Mouse (Mus musculus) heart, embryonic 13.5 days (tissue): ENCODE results near the gene Snta1. TPM values are rescaled to one million over a fixed set of nuclear protein-coding genes. Genes with fewer than 3 reads are reported as not detected.

Experiments used
- ATAC-seq: fragments of 200-750 bp; cut with Nextera tagmentation; 2 replicates; pipeline ENCODE4 v1.8.0; 2017; ENCODE audit warnings: moderate TSS enrichment; ENCODE audit not compliant: insufficient number of reproducible peaks, low FRiP score, low TSS enrichment; ENCODE audit errors: extremely low read depth
- H3K27ac ChIP-seq: fragments of 300-500 bp; sonication (generic); replicated peaks from 2 replicates; pipeline ENCODE4 v1.5.1; 2015; ENCODE audit warnings: moderate library complexity, mild to moderate bottlenecking, inconsistent platforms
- H3K27me3 ChIP-seq: fragments of 300-500 bp; sonication (generic); replicated peaks from 2 replicates; pipeline ENCODE4 v1.6.1; 2015; ENCODE audit warnings: mild to moderate bottlenecking, inconsistent platforms
- H3K36me3 ChIP-seq: fragments of 300-500 bp; sonication (generic); 2 replicates; pipeline ENCODE4 v1.6.1; 2015; ENCODE audit warnings: mild to moderate bottlenecking, inconsistent platforms
- H3K4me1 ChIP-seq: fragments of 300-500 bp; sonication (generic); 2 replicates; pipeline ENCODE4 v1.6.1; 2015; ENCODE audit warnings: inconsistent platforms
- H3K4me2 ChIP-seq: fragments of 300-500 bp; sonication (generic); 2 replicates; pipeline ENCODE4 v1.6.1; 2015; ENCODE audit warnings: inconsistent platforms, mild to moderate bottlenecking, moderate library complexity
- H3K4me3 ChIP-seq: fragments of 300-500 bp; sonication (generic); 2 replicates; pipeline ENCODE4 v1.5.1; 2015; ENCODE audit warnings: moderate library complexity, mild to moderate bottlenecking, inconsistent platforms
- H3K9ac ChIP-seq: fragments of 300-500 bp; sonication (generic); 2 replicates; pipeline ENCODE4 v1.6.1; 2015; ENCODE audit warnings: inconsistent platforms, mild to moderate bottlenecking, moderate library complexity
- H3K9me3 ChIP-seq: fragments of 300-500 bp; sonication (generic); 2 replicates; pipeline ENCODE4 v1.6.1; 2016; ENCODE audit warnings: inconsistent platforms
- WGBS: fragments of 180-500 bp; shearing (Covaris S2); methylation state at CpG from one replicate; pipeline ENCODE4 v1.1.7; 2015; ENCODE audit warnings: mixed read lengths; 5-methylcytosine and 5-hydroxymethylcytosine counted together
- polyA plus RNA-seq: library from polyadenylated mRNA; unstranded; fragments of >200 nt; fragmentation: Nextera tagmentation; extraction: Ambion mirVana; gene quantifications from 2 replicates; pipeline ENCODE4 v1.2.1, GENCODE M21; 2015

Snta1 gene
- polyA plus RNA-seq, 1 experiment from 2014 or later: 38.0 TPM

DNA sequence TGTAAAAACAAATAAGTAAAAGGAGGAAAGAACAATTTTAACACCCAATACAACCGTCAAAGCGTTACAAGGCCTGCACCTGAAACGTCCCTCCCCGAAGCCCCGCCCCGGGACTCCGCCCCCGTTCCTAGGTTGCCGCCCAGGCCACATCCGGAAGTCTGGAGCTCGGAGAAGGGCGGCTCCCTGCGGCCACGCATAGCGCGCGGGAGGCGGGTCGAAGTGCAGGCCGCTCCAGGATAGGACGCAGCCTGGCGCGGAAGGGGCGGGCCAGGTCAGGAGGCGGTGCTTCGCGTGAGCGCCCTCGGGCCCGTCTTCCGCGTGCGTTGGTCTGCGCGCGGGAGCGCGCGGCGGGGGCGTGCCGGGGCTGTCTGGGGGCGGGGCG, 28.2 kb upstream of the Snta1 start:
- ATAC-seq: peak; percentile 99
- WGBS: under 1% methylated on average over 44 of the region's 44 CpGs
- H3K9ac ChIP-seq: peak overlapping the region; percentile 99
- peak overlapping the region; percentile 98 for H3K27ac ChIP-seq
- no peaks in the 10 kb centered on the region for H3K36me3 ChIP-seq
- H3K4me1 ChIP-seq: peaks cover 38% of the 10 kb centered on the region
- H3K27me3 ChIP-seq: no peaks in the 10 kb centered on the region
- H3K4me2 ChIP-seq: peak overlapping the region; percentile 60
- peak overlapping the region; percentile 99 for H3K4me3 ChIP-seq
- no peaks in the 10 kb centered on the region for H3K9me3 ChIP-seq

DNA sequence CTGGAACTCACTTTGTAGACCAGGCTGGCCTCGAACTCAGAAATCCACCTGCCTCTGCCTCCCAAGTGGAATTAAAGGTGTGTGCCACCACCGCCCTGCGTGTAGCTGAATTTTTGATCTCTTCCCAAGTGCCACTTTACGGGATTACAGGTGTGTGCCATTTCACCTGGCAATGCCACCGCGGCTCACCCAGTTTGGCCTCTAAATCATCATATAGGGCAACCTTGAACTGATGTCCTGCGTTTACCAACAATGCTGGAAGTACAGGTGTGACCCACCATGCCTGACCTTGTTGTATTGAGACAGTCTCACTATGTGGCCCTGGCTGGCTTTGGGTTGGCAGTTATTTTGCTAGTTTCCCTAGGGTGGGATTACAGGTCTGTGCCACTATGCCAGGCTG, 26.8 kb upstream of the Snta1 start:
- Histone ChIP-seq H3K27ac (no peak overlapping the region), H3K36me3 (no peaks in the 10 kb centered on the region), H3K4me2 (no peak overlapping the region), H3K4me1 (peaks cover 30% of the 10 kb centered on the region), H3K4me3 (no peak overlapping the region), H3K9ac (no peak overlapping the region), H3K9me3 (no peaks in the 10 kb centered on the region), H3K27me3 (no peaks in the 10 kb centered on the region)
- WGBS: 91% methylated on average over 7 of the region's 7 CpGs
- no peak for ATAC-seq

DNA sequence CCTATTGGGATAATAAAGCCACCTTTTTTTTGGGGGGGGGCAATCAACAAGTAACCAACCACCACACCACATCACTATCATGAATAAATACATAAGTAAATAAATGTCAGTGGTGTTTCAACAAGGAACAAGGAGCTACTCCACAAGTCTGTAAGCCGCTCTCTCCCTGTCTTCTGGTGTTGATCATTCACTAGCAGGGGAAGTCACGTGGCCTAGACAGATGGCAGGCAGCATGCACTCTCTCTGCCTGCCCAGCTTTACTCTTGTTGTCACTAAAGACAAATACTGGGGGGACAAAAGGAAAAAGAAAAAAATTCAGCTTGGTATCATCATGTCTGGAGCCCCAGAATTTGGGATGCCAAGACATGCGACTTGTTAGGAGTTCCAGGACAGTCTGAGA, 25.5 kb upstream of the Snta1 start:
- no peaks in the 10 kb centered on the region for H3K9me3 ChIP-seq
- H3K4me3 ChIP-seq: no peak overlapping the region
- H3K4me2 ChIP-seq: no peak overlapping the region
- peaks cover 7% of the 10 kb centered on the region; the same call in 1 of the 2 replicates for H3K27me3 ChIP-seq
- WGBS: 68% methylated on average over 3 of the region's 3 CpGs
- no peaks in the 10 kb centered on the region for H3K36me3 ChIP-seq
- no peak overlapping the region for H3K27ac ChIP-seq
- no peak overlapping the region for H3K9ac ChIP-seq
- H3K4me1 ChIP-seq: peaks cover 17% of the 10 kb centered on the region
- no peak for ATAC-seq

DNA sequence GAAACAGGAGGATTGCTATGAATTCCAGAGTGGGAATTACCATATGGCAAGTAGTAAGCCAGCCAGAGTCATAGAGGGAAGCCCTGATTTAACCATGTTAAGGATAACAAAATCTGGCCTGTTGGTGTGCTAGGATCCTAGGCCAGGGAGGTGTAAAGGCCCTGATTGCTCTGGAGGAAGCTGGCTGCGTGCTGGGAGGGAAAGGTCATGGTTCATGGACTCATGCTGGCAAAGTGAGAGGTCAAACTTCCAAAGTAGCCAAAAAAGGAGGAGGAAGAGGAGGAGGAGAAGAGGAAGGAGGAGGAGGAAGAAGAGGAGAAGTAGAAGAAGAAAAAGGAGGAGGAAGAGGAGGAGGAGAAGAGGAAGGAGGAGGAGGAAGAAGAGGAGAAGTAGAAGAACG, 24.8 kb upstream of the Snta1 start:
- H3K9me3 ChIP-seq: no peaks in the 10 kb centered on the region
- H3K27ac ChIP-seq: no peak overlapping the region
- peaks cover 12% of the 10 kb centered on the region for H3K27me3 ChIP-seq
- H3K4me1 ChIP-seq: peaks cover 16% of the 10 kb centered on the region
- no peak for ATAC-seq
- no peak overlapping the region for H3K4me3 ChIP-seq
- no peaks in the 10 kb centered on the region for H3K36me3 ChIP-seq
- WGBS: 62% methylated on average over 2 of the region's 2 CpGs
- no peak overlapping the region for H3K4me2 ChIP-seq
- no peak overlapping the region for H3K9ac ChIP-seq

DNA sequence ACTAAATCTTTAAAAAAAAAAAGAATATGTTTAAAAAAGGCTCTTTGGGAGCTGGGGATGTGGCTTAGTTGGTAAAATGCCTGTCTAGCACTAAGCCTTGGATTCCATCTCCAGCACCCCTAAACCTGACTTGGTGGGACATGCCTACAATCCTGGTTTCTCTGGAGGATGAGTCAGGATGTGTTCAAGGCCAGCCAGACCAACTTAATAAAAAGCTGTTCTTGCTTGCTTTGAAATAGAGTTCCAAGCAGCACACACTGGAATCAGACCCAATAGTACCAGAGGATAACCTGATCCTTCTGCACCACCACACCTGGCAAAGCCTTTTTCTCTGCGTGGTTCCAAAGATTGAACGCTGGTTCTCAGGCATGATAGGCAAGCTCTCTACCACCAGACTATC, 22.7 kb upstream of the Snta1 start:
- WGBS: 86% methylated on average over 2 of the region's 2 CpGs
- ATAC-seq: no peak
- H3K36me3 ChIP-seq: no peaks in the 10 kb centered on the region

DNA sequence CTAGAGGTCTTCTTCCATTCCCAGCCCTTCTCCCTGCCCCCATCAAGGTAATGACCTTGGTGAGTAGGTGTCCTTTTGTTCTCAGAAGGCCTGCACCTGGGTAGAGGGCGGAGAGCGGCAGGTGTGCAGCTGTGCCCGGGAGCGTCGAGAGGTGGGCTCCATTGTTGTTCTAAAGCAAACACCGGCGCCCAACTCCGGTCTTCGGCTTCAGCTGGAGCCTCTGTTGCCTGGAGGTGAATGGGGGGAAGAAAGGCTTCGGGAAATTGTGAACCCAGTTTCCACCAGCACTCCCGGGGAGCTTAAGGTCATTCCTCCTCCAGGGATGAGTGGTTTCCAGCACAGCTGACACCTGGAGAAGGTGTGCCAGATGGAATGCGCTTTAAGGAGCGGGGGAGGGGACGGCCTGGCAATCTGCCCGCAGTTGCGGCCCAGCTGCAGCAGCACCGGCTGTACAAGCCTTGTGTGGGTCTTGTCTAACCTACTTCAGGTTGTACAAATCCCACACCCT, 20.0 kb upstream of the Snta1 start:
- peaks cover 24% of the 10 kb centered on the region for H3K4me1 ChIP-seq
- peak overlapping the region; percentile 52 for H3K4me2 ChIP-seq
- peaks cover 3% of the 10 kb centered on the region; the same call in 1 of the 2 replicates for H3K9me3 ChIP-seq
- peak overlapping the region; percentile 55; the same call in 1 of the 2 replicates for H3K9ac ChIP-seq
- WGBS: 17% methylated on average over 17 of the region's 17 CpGs
- no peak for ATAC-seq
- H3K36me3 ChIP-seq: no peaks in the 10 kb centered on the region
- peak overlapping the region; percentile 8 for H3K27ac ChIP-seq
- H3K27me3 ChIP-seq: peaks cover 12% of the 10 kb centered on the region
- no peak overlapping the region for H3K4me3 ChIP-seq

More for the DNA sequence above, 22.7 kb upstream of the Snta1 start:
- H3K4me2 ChIP-seq: no peak overlapping the region
- no peak overlapping the region for H3K4me3 ChIP-seq
- peaks cover 2% of the 10 kb centered on the region; the same call in 1 of the 2 replicates for H3K9me3 ChIP-seq
- H3K27me3 ChIP-seq: peaks cover 12% of the 10 kb centered on the region
- H3K4me1 ChIP-seq: peaks cover 28% of the 10 kb centered on the region
- no peak overlapping the region for H3K27ac ChIP-seq
- H3K9ac ChIP-seq: no peak overlapping the region

DNA sequence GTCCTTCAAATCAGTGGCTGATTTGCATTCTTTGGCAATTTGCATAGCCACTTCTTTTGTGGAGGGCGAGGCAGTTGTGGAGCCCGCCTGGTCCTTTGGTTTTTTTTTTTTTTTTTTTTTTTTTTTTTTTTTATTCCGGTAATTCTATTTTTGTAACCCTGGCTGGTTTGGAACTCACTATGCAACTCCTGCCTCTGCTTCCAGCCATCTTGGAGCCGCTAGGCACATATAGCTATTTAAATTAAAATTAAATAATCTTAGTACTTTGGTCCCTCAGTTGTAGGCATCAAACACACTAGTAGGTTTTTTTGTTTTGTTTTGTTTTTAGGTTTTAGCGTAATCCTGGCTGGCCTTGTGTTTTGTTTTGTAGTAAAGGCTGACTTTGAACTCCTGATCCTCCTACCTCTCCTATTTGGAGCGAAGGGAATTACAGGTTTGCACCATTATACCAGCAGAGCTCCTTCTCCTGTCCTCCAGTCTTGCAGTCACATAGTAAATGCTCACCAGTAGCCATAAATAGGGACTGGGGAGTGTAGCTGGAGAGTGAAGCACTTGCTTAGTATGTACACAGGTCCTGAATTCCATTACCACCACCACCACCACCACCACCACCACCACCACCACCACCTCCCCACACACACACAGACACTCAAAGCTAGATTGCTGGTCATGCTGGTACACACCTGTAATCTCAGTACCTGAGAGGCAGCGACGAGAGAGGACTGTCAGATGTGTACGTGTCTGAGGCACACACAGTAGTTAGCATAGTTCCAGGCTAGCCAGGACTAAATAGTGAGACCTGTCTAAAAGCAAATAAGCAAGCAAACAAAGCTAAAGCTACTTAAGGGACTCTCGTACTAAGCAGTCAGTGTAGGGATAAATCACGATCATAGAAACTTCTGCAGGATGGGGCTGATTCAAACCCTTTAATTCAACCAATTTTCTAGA, 19.3 kb upstream of the Snta1 start:
- H3K36me3 ChIP-seq: no peaks in the 10 kb centered on the region
- H3K4me3 ChIP-seq: peak overlapping the region; percentile 54
- peaks cover 12% of the 10 kb centered on the region for H3K27me3 ChIP-seq
- peak overlapping the region; percentile 76 for H3K4me2 ChIP-seq
- H3K9ac ChIP-seq: peak overlapping the region; percentile 84
- 43% methylated on average over 11 of the region's 11 CpGs for WGBS
- H3K4me1 ChIP-seq: peaks cover 24% of the 10 kb centered on the region
- peak overlapping the region; percentile 63 for H3K27ac ChIP-seq
- peaks cover 3% of the 10 kb centered on the region; the same call in 1 of the 2 replicates for H3K9me3 ChIP-seq
- no peak for ATAC-seq

DNA sequence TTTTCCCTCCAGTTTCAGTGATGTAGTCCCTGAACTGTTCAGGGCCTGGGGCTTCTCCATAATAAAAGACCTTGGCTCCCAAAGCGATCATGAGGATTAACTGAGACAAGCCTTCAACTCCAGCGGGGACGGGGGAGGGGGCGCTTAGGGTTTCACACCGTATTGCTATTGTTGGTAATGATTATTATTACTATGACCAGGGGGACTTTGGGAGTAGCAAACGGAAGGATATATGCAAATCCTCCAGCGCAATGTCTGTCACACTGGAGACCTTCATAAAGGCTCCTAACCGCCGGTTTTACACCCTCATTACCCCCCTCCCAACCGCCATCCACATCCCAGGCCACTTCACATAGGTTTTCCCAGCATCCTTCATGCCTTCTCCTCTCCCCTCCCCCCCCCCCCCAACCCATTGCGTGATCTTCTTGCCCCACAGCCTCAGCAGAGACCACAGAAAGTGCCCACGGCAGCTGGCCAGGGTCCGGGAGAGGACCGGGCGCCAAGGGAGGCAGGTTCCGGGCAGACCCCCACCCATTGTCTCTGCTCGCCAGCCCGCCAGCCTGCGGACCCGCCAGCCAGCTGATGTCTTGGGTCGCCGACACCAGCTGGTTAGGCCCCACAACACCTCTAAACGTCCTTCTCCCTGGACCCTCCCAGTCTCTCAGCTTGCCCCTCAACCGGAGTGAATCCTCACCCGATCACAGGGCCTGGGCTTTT, 18.4 kb upstream of the Snta1 start:
- H3K9ac ChIP-seq: peak overlapping the region; percentile 84
- peaks cover 3% of the 10 kb centered on the region; the same call in 1 of the 2 replicates for H3K9me3 ChIP-seq
- H3K4me3 ChIP-seq: peak overlapping the region; percentile 54
- no peaks in the 10 kb centered on the region for H3K36me3 ChIP-seq
- peak overlapping the region; percentile 76 for H3K4me2 ChIP-seq
- H3K27me3 ChIP-seq: peaks cover 12% of the 10 kb centered on the region
- 3% methylated on average over 25 of the region's 25 CpGs for WGBS
- H3K27ac ChIP-seq: peak overlapping the region; percentile 63
- H3K4me1 ChIP-seq: peaks cover 24% of the 10 kb centered on the region
- no peak for ATAC-seq

DNA sequence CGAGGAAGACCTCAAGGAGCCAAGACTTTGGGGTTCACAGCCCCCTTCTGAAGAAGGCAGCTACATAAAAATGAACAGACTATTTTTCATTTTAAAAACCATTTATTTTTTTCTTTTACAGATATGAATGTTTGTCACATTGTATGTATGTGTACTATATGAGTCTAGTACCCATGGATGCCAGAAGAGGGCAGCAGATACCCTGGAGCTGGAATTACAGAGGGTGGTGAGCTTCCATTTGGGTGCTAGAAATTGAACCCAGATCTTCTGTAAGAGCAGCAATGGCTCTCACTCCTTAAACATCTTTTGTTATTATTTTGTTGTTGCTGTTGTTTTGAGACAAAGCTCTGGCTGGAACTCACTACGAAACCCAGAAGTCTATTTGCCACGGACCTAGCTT, 17.6 kb upstream of the Snta1 start:
- no peak overlapping the region for H3K4me3 ChIP-seq
- peaks cover 12% of the 10 kb centered on the region for H3K27me3 ChIP-seq
- peaks cover 24% of the 10 kb centered on the region for H3K4me1 ChIP-seq
- no peak for ATAC-seq
- no peak overlapping the region for H3K9ac ChIP-seq
- H3K36me3 ChIP-seq: no peaks in the 10 kb centered on the region
- no peak overlapping the region for H3K27ac ChIP-seq
- peaks cover 3% of the 10 kb centered on the region; the same call in 1 of the 2 replicates for H3K9me3 ChIP-seq
- WGBS: 88% methylated on average over 3 of the region's 3 CpGs
- no peak overlapping the region for H3K4me2 ChIP-seq

DNA sequence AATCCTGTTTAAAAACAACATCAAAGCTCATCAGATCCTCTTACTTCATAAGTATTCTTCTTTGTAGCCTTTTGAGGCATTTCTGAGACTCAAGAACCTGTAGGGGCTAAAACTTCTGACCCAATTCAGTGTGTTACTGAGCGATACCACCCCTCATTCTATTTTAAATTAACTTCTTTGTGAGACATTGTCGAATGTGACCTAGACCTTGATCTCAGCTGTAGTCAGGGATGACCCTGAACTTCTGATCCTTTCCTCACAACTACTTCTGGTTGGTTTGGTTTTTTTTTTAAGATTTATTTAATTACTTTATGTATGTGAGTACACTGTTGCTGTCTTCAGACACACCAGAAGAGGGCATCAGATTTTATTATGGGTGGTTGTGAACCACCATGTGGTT, 15.6 kb upstream of the Snta1 start:
- WGBS: 79% methylated on average over 2 of the region's 2 CpGs
- Histone ChIP-seq H3K27ac (no peak overlapping the region), H3K4me1 (peaks cover 24% of the 10 kb centered on the region), H3K27me3 (peaks cover 6% of the 10 kb centered on the region; the same call in 1 of the 2 replicates), H3K9me3 (peaks cover 3% of the 10 kb centered on the region; the same call in 1 of the 2 replicates), H3K4me3 (no peak overlapping the region), H3K9ac (no peak overlapping the region), H3K4me2 (no peak overlapping the region), H3K36me3 (no peaks in the 10 kb centered on the region)
- no peak for ATAC-seq

DNA sequence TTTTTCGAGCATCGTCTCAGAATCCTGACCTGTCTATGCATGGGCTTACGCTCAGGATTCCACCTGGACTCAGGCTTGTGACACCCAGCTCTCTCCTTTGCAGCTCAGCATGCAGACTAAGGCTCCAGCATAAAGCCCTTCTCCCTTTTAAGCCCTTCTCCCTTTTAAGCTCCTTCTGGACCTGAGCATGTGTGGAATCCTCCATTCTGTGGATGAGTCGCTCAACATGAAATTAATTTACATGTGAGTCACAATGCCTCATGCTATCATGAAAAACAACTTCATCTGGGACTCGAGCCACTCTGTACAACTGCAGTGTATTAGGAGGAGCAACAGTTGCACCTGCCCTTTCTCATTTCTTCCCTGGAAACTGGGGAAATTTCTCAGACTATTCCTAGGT, 14.3 kb upstream of the Snta1 start:
- 68% methylated on average over 5 of the region's 5 CpGs for WGBS
- no peaks in the 10 kb centered on the region for H3K27me3 ChIP-seq
- H3K4me2 ChIP-seq: no peak overlapping the region
- peaks cover 13% of the 10 kb centered on the region; the same call in 1 of the 2 replicates for H3K4me1 ChIP-seq
- ATAC-seq: no peak
- H3K9ac ChIP-seq: no peak overlapping the region
- no peaks in the 10 kb centered on the region for H3K36me3 ChIP-seq
- H3K9me3 ChIP-seq: peaks cover 3% of the 10 kb centered on the region; the same call in 1 of the 2 replicates
- H3K4me3 ChIP-seq: no peak overlapping the region
- no peak overlapping the region for H3K27ac ChIP-seq
